ENCODE assay signal across 8 mouse cellular contexts in genomic region chr15:100825249-100825856, GRCm38 (mm10). TPM values are rescaled to one million over a fixed set of nuclear protein-coding genes. Genes with fewer than 3 reads are reported as not detected.
A peak's percentile ranks its signal among the peaks of the same experiment; 100 is the strongest.
DNase-seq lines count a peak whose midpoint lies in the region; ATAC-seq and TF ChIP-seq lines count a peak whose summit lies in the region.

No protein-coding gene starts in this region.

- H3K27ac ChIP-seq in heart, embryonic 11.5 days (ENCODE audit: low read depth, low read length) = no peak overlapping the region
- no peak overlapping the region for H3K27ac ChIP-seq in embryonic facial prominence, embryonic 14.5 days (replicated peaks; ENCODE audit: low read depth, low read length)
- H3K27ac ChIP-seq in layer of hippocampus, adult 2 months = peak overlapping the region; percentile 76
- no peak overlapping the region for H3K27ac ChIP-seq in neural tube, embryonic 14.5 days (ENCODE audit: low read depth, low read length)

- H3K9me3 ChIP-seq in heart, embryonic 11.5 days (replicated peaks; ENCODE audit: control insufficient read depth, low read length) = no peaks in the 10 kb centered on the region
- H3K9me3 ChIP-seq in embryonic facial prominence, embryonic 14.5 days (ENCODE audit: control insufficient read depth, low read length) = no peaks in the 10 kb centered on the region
- no peaks in the 10 kb centered on the region for H3K9me3 ChIP-seq in neural tube, embryonic 14.5 days (ENCODE audit: control insufficient read depth, low read length)

- H3K27me3 ChIP-seq in heart, embryonic 11.5 days (ENCODE audit: control insufficient read depth, insufficient read depth, low read length) = peaks cover 35% of the 10 kb centered on the region
- H3K27me3 ChIP-seq in embryonic facial prominence, embryonic 14.5 days (replicated peaks; ENCODE audit: control insufficient read depth, insufficient read depth, low read length) = no peaks in the 10 kb centered on the region; the same call in 1 of the 2 replicates
- no peaks in the 10 kb centered on the region for H3K27me3 ChIP-seq in neural tube, embryonic 14.5 days (ENCODE audit: control insufficient read depth, insufficient read depth, low read length)

- no peak for TF ChIP-seq CTCF in layer of hippocampus, adult 2 months (conservative IDR thresholded peaks at IDR 0.05)

- H3K4me2 ChIP-seq in heart, embryonic 11.5 days = peak overlapping the region; percentile 8; the same call in 1 of the 2 replicates
- H3K4me2 ChIP-seq in embryonic facial prominence, embryonic 14.5 days (ENCODE audit: low read depth, low read length) = peak overlapping the region; percentile 31; the same call in 1 of the 2 replicates
- H3K4me2 ChIP-seq in neural tube, embryonic 14.5 days (ENCODE audit: low read depth, low read length) = peak overlapping the region; percentile 42

- WGBS in heart, embryonic 11.5 days (ENCODE audit: insufficient replicate concordance) = 19% methylated on average over 26 of the region's 26 CpGs
- WGBS in embryonic facial prominence, embryonic 14.5 days = 17% methylated on average over 14 of the region's 26 CpGs
- 21% methylated on average over 22 of the region's 26 CpGs for whole genome bisulfite sequencing in neural tube, embryonic 14.5 days

- H3K4me3 ChIP-seq in heart, embryonic 11.5 days (ENCODE audit: low read depth, low read length) = no peak overlapping the region
- H3K4me3 ChIP-seq in embryonic facial prominence, embryonic 14.5 days (ENCODE audit: low read depth, low read length) = 0 out of 2 replicates have a peak overlapping the region, but pooled peaks have one; percentile 3
- no peak overlapping the region for H3K4me3 ChIP-seq in layer of hippocampus, adult 2 months
- no peak overlapping the region for H3K4me3 ChIP-seq in neural tube, embryonic 14.5 days (ENCODE audit: low read depth, low read length)

- H3K9ac ChIP-seq in heart, embryonic 11.5 days (ENCODE audit: low read depth, low read length) = no peak overlapping the region
- H3K9ac ChIP-seq in embryonic facial prominence, embryonic 14.5 days (ENCODE audit: low read depth, low read length) = no peak overlapping the region
- no peak overlapping the region for H3K9ac ChIP-seq in neural tube, embryonic 14.5 days (replicated peaks; ENCODE audit: low read depth, low read length)

- DNase-seq in heart, adult 9 months (ENCODE audit: low spot score in 2 of 2) = no peak
- no peak for DNase-seq in embryonic facial prominence, embryonic 14.5 days (ENCODE audit: low spot score)
- peak; percentile 44 to 49 for DNase-seq in layer of hippocampus, adult 2 months (ENCODE audit: low spot score in 2 of 2)
- no peak for DNase-seq in natural killer cell, adult 2 months (ENCODE audit: low spot score in 2 of 2)
- no peak for DNase-seq in lung, postnatal 25 days (ENCODE audit: low spot score)
- DNase-seq in kidney, adult 11 months = no peak

- no peaks in the 10 kb centered on the region for H3K4me1 ChIP-seq in heart, embryonic 11.5 days (ENCODE audit: control insufficient read depth, insufficient read depth, low read length)
- no peaks in the 10 kb centered on the region for H3K4me1 ChIP-seq in embryonic facial prominence, embryonic 14.5 days (ENCODE audit: control insufficient read depth, insufficient read depth, low read length)
- H3K4me1 ChIP-seq in neural tube, embryonic 14.5 days (ENCODE audit: control insufficient read depth, insufficient read depth, low read length) = no peaks in the 10 kb centered on the region

- no peaks in the 10 kb centered on the region for H3K36me3 ChIP-seq in heart, embryonic 11.5 days (ENCODE audit: control insufficient read depth, insufficient read depth, low read length)
- H3K36me3 ChIP-seq in embryonic facial prominence, embryonic 14.5 days (ENCODE audit: control insufficient read depth, insufficient read depth, low read length) = no peaks in the 10 kb centered on the region
- no peaks in the 10 kb centered on the region for H3K36me3 ChIP-seq in neural tube, embryonic 14.5 days (ENCODE audit: control insufficient read depth, insufficient read depth, low read length)

- ATAC-seq in heart, embryonic 11.5 days (replicated peaks; ENCODE audit: insufficient number of reproducible peaks, low FRiP score, low TSS enrichment) = no peak
- 0 out of 2 replicates have a peak, but pooled peaks have one; percentile 18 for ATAC-seq in embryonic facial prominence, embryonic 14.5 days (ENCODE audit: low read depth)
- peak; percentile 63; the same call in 1 of the 2 replicates for ATAC-seq in neural tube, embryonic 14.5 days (ENCODE audit: low read depth)

RNA-seq across cellular contexts. Expression of gene Scn8a, which starts 44.3 kb away (rescaled TPM):
- polyA plus RNA-seq in heart, embryonic 11.5 days (2014; fragmentation: Nextera tagmentation; extraction: Ambion mirVana) = 0.96 and 1.2 TPM in 2 replicates
- polyA plus RNA-seq in embryonic facial prominence, embryonic 14.5 days (2014; fragmentation: Nextera tagmentation; extraction: Ambion mirVana) = 4.9 and 5.3 TPM in 2 replicates
- 100 to 1,000 TPM; 245 to 263 TPM for total RNA-seq in layer of hippocampus, adult 2 months (2021)
- polyA plus RNA-seq in neural tube, embryonic 14.5 days (2014; fragmentation: Nextera tagmentation; extraction: Ambion mirVana) = 25.6 and 35.2 TPM in 2 replicates

Comparison
In these comparisons a context has a peak if more than half of its experiments do, and no peak if none do; other contexts are left out.
1. DNase-seq: peak in layer of hippocampus, adult 2 months (2 of 2); none in heart, adult 9 months (0 of 2), embryonic facial prominence, embryonic 14.5 days (single experiment), natural killer cell, adult 2 months (0 of 2), lung, postnatal 25 days (single experiment) and kidney, adult 11 months (single experiment).
2. Peak in every context shown above with its lines, with median percentiles within 50 percentile points of each other: H3K4me2 ChIP-seq.